Mouse (Mus musculus) limb, embryonic 14.5 days (tissue): ENCODE measurements around the gene Igll1. TPM values are rescaled to one million over a fixed set of nuclear protein-coding genes. Genes with fewer than 3 reads are reported as not detected.
A peak's percentile ranks its signal among the peaks of the same experiment; 100 is the strongest.

ENCODE experiments used
- ATAC-seq: fragments of 200-750 bp; cut with Nextera tagmentation; 2 replicates; pipeline ENCODE4 v1.8.0; 2017; ENCODE audit warnings: low read depth, moderate number of reproducible peaks, moderate TSS enrichment; ENCODE audit not compliant: low FRiP score
- DNase-seq: peaks from one replicate; pipeline ENCODE4 v3.0.0-alpha.2; 2015; ENCODE audit warnings: low spot score
- H3K27ac ChIP-seq: fragments of 300-500 bp; sonication (generic); replicated peaks from 2 replicates; pipeline ENCODE4 v1.5.1; 2014; ENCODE audit warnings: low read depth, mild to moderate bottlenecking, low read length, moderate library complexity, mixed read lengths
- H3K27me3 ChIP-seq: fragments of 300-500 bp; sonication (generic); 2 replicates; pipeline ENCODE4 v1.6.1; 2014; ENCODE audit warnings: low read length, mixed read lengths; ENCODE audit not compliant: control insufficient read depth, insufficient read depth
- H3K36me3 ChIP-seq: fragments of 300-500 bp; sonication (generic); 2 replicates; pipeline ENCODE4 v1.6.1; 2014; ENCODE audit warnings: mild to moderate bottlenecking, low read length, moderate library complexity, mixed read lengths; ENCODE audit not compliant: control insufficient read depth, insufficient read depth
- H3K4me1 ChIP-seq: fragments of 300-500 bp; sonication (generic); 2 replicates; pipeline ENCODE4 v1.6.1; 2014; ENCODE audit warnings: antibody characterized with exemption, low read length, mixed read lengths; ENCODE audit not compliant: control insufficient read depth, insufficient read depth
- H3K4me2 ChIP-seq: fragments of 300-500 bp; sonication (generic); replicated peaks from 2 replicates; pipeline ENCODE4 v1.6.1; 2014; ENCODE audit warnings: low read depth, mild to moderate bottlenecking, low read length, moderate library complexity; ENCODE audit not compliant: severe bottlenecking
- H3K4me3 ChIP-seq: fragments of 300-500 bp; sonication (generic); replicated peaks from 2 replicates; pipeline ENCODE4 v1.5.1; 2014; ENCODE audit warnings: low read length
- H3K9ac ChIP-seq: fragments of 300-500 bp; sonication (generic); 2 replicates; pipeline ENCODE4 v1.6.1; 2014; ENCODE audit warnings: mild to moderate bottlenecking, low read depth, low read length, moderate library complexity; ENCODE audit not compliant: severe bottlenecking
- H3K9me3 ChIP-seq: fragments of 300-500 bp; sonication (generic); 2 replicates; pipeline ENCODE4 v1.6.1; 2016; ENCODE audit warnings: low read length; ENCODE audit not compliant: control insufficient read depth
- POLR2A ChIP-seq: fragments of 200-500 bp; IDR thresholded peaks from 2 replicates; pipeline ENCODE4 v1.8.0; 2012; ENCODE audit warnings: inconsistent platforms, mild to moderate bottlenecking, moderate library complexity, borderline replicate concordance; ENCODE audit not compliant: insufficient read depth, insufficient read length; ENCODE audit errors: extremely low read depth
- WGBS: fragments of 180-500 bp; shearing (Covaris S2); extraction: QIAGEN DNeasy Blood & Tissue Kit; methylation state at CpG from one replicate; pipeline ENCODE4 v1.1.7; 2014; 5-methylcytosine and 5-hydroxymethylcytosine counted together
- polyA plus RNA-seq, 2 experiments: library from polyadenylated mRNA; depleted of rRNA in 1 of 2; stranded (reverse) in 1 of 2; unstranded in 1 of 2; fragments of >200 nt; fragmentation: Nextera tagmentation in 1 of 2; extraction: Ambion mirVana in 1 of 2; gene quantifications; 2 replicates each; pipeline versions ENCODE4 v1.2.1 to v1.2.3; 2012 to 2014

The Igll1 gene
- polyA plus RNA-seq, 2 experiments: 0.18 to 0.45 TPM

GRCm38 (mm10) chr16:16888341-16888740 is 24.6 kb upstream of the Igll1 start:
- 93% methylated on average over 1 of the region's 1 CpGs for WGBS
- Histone ChIP-seq H3K4me3 (no peak overlapping the region), H3K9ac (no peak overlapping the region), H3K9me3 (no peaks in the 10 kb centered on the region), H3K27me3 (no peaks in the 10 kb centered on the region), H3K4me1 (no peaks in the 10 kb centered on the region), H3K36me3 (peaks cover 99% of the 10 kb centered on the region), H3K27ac (no peak overlapping the region), H3K4me2 (no peak overlapping the region)
- no peak for DNase-seq
- no peak for TF ChIP-seq POLR2A
- ATAC-seq: no peak

GRCm38 (mm10) chr16:16879025-16879424 is 15.2 kb upstream of the Igll1 start:
- H3K27ac ChIP-seq: no peak overlapping the region
- no peaks in the 10 kb centered on the region for H3K4me1 ChIP-seq
- TF ChIP-seq POLR2A: no peak
- H3K9me3 ChIP-seq: peaks cover 4% of the 10 kb centered on the region; the same call in 1 of the 2 replicates
- H3K36me3 ChIP-seq: peaks cover 90% of the 10 kb centered on the region
- no peak overlapping the region for H3K9ac ChIP-seq
- H3K27me3 ChIP-seq: no peaks in the 10 kb centered on the region
- H3K4me2 ChIP-seq: no peak overlapping the region
- 86% methylated on average over 5 of the region's 5 CpGs for WGBS
- no peak overlapping the region for H3K4me3 ChIP-seq
- ATAC-seq (peak; percentile 45; the same call in 1 of the 2 replicates), DNase-seq (no peak)

- ATAC-seq: peak; percentile 95
- Histone ChIP-seq H3K27me3 (no peaks in the 10 kb centered on the region), H3K9ac (peak within 1 kb of the TSS; percentile 89), H3K4me2 (peak within 1 kb of the TSS; percentile 55), H3K4me1 (peaks cover 5% of the 10 kb centered on the region; the same call in 1 of the 2 replicates), H3K27ac (peak within 1 kb of the TSS; percentile 95), H3K4me3 (peak within 1 kb of the TSS; percentile 72), H3K9me3 (no peaks in the 10 kb centered on the region), H3K36me3 (peaks cover 10% of the 10 kb centered on the region; the same call in 1 of the 2 replicates)
- peak; percentile 93 for DNase-seq
- peak; percentile 73; the same call in 1 of the 2 replicates for TF ChIP-seq POLR2A
- under 1% methylated on average over 45 of the region's 49 CpGs for WGBS
Measured at GRCm38 (mm10) chr16:16870617-16871331, 7.0 kb upstream of the Igll1 start, which contains the start of the genes Top3b and Vpreb1. Gene Top3b, plus strand, starts transcription at chr16:16870736. Gene Vpreb1, minus strand, starts transcription at chr16:16870843.

- H3K27me3 ChIP-seq: no peaks in the 10 kb centered on the region
- H3K9me3 ChIP-seq: no peaks in the 10 kb centered on the region
- H3K4me1 ChIP-seq: peaks cover 5% of the 10 kb centered on the region; the same call in 1 of the 2 replicates
- 35% methylated on average over 7 of the region's 7 CpGs for WGBS
- H3K4me3 ChIP-seq: peak overlapping the region; percentile 72
- TF ChIP-seq POLR2A: no peak
- DNase-seq (no peak), ATAC-seq (peak; percentile 55)
- H3K4me2 ChIP-seq: peak overlapping the region; percentile 55
- H3K36me3 ChIP-seq: peaks cover 7% of the 10 kb centered on the region; the same call in 1 of the 2 replicates
- peak overlapping the region; percentile 95 for H3K27ac ChIP-seq
- peak overlapping the region; percentile 89 for H3K9ac ChIP-seq
Measured at GRCm38 (mm10) chr16:16870241-16870616, 6.4 kb upstream of the Igll1 start.

GRCm38 (mm10) chr16:16865696-16866561 is 2.1 kb upstream of the Igll1 start:
- no peak for ATAC-seq
- no peak for TF ChIP-seq POLR2A
- WGBS: 44% methylated on average over 4 of the region's 5 CpGs
- no peak overlapping the region for H3K9ac ChIP-seq
- H3K27ac ChIP-seq: no peak overlapping the region
- no peak overlapping the region for H3K4me2 ChIP-seq
- H3K4me3 ChIP-seq: no peak overlapping the region
- peak; percentile 25 for DNase-seq
- no peaks in the 10 kb centered on the region for H3K4me1 ChIP-seq
- no peaks in the 10 kb centered on the region for H3K27me3 ChIP-seq
- no peaks in the 10 kb centered on the region for H3K36me3 ChIP-seq
- H3K9me3 ChIP-seq: no peaks in the 10 kb centered on the region
